Mouse (Mus musculus) bone marrow, adult 2 months (tissue): Measurements from ENCODE around the gene Tjp1.

ENCODE experiments used
- CTCF ChIP-seq: fragments of 200-500 bp; IDR thresholded peaks from 2 replicates; pipeline ENCODE4 v1.5.1; 2011; ENCODE audit warnings: low read length, control low read depth; ENCODE audit not compliant: control insufficient read depth, insufficient read depth
- POLR2A ChIP-seq: fragments of 200-500 bp; IDR thresholded peaks from 2 replicates; pipeline ENCODE4 v1.6.1; 2011; ENCODE audit warnings: low read depth, mild to moderate bottlenecking, control low read depth, low read length, borderline replicate concordance; ENCODE audit not compliant: control insufficient read depth

- TF ChIP-seq CTCF (no peak), POLR2A (no peak)
Measured at GRCm38 (mm10) chr7:65422456-65422855, 105.1 kb downstream of the Tjp1 start.
